Mouse (Mus musculus) kidney, postnatal 0 days (tissue): ENCODE data around the gene Ubr7. TPM values are rescaled to one million over a fixed set of nuclear protein-coding genes. Genes with fewer than 3 reads are reported as not detected.

Source experiments
- ATAC-seq: fragments of 200-750 bp; cut with Nextera tagmentation; replicated peaks from 2 replicates; pipeline ENCODE4 v1.8.0; 2017; ENCODE audit warnings: low read depth, moderate number of reproducible peaks, moderate TSS enrichment, moderate library complexity; ENCODE audit not compliant: low FRiP score
- DNase-seq: peaks from one replicate; pipeline ENCODE4 v3.0.0-alpha.2; 2016; ENCODE audit warnings: low spot score
- H3K27ac ChIP-seq: fragments of 300-500 bp; sonication (generic); 2 replicates; pipeline ENCODE4 v1.5.1; 2014; ENCODE audit warnings: mild to moderate bottlenecking
- H3K27me3 ChIP-seq: fragments of 300-500 bp; sonication (generic); 2 replicates; pipeline ENCODE4 v1.6.1; 2014; ENCODE audit warnings: low read length, mixed read lengths; ENCODE audit not compliant: insufficient read depth
- H3K36me3 ChIP-seq: fragments of 300-500 bp; sonication (generic); 2 replicates; pipeline ENCODE4 v1.6.1; 2014; ENCODE audit warnings: low read length, mixed read lengths; ENCODE audit not compliant: insufficient read depth
- H3K4me1 ChIP-seq: fragments of 300-500 bp; sonication (generic); replicated peaks from 2 replicates; pipeline ENCODE4 v1.6.1; 2014; ENCODE audit warnings: antibody characterized with exemption, low read length, mixed read lengths; ENCODE audit not compliant: insufficient read depth
- H3K4me2 ChIP-seq: fragments of 300-500 bp; sonication (generic); 2 replicates; pipeline ENCODE4 v1.6.1; 2014; ENCODE audit warnings: mild to moderate bottlenecking, low read length, moderate library complexity, mixed read lengths
- H3K4me3 ChIP-seq: fragments of 300-500 bp; sonication (generic); replicated peaks from 2 replicates; pipeline ENCODE4 v1.5.1; 2014; ENCODE audit warnings: low read depth, low read length
- H3K9ac ChIP-seq: fragments of 300-500 bp; sonication (generic); 2 replicates; pipeline ENCODE4 v1.6.1; 2014; ENCODE audit warnings: low read depth, low read length
- H3K9me3 ChIP-seq: fragments of 300-500 bp; sonication (generic); replicated peaks from 2 replicates; pipeline ENCODE4 v1.6.1; 2016; ENCODE audit warnings: low read length, inconsistent platforms, mixed read lengths
- CTCF ChIP-seq: IDR thresholded peaks from 2 replicates; pipeline ENCODE4 v1.5.1; 2016; ENCODE audit warnings: antibody characterized with exemption, low read depth, mild to moderate bottlenecking, moderate library complexity
- WGBS: fragments of 180-500 bp; shearing (Covaris S2); extraction: QIAGEN DNeasy Blood & Tissue Kit; methylation state at CpG from one replicate; pipeline ENCODE4 v1.1.7; 2014; 5-methylcytosine and 5-hydroxymethylcytosine counted together
- polyA plus RNA-seq: library from polyadenylated mRNA; unstranded; fragments of >200 nt; fragmentation: Nextera tagmentation; extraction: Ambion mirVana; gene quantifications from 2 replicates; pipeline ENCODE4 v1.2.1, GENCODE M21; 2015

The Ubr7 gene
- polyA plus RNA-seq, 1 experiment from 2014 or later: 30.8 TPM

DNA sequence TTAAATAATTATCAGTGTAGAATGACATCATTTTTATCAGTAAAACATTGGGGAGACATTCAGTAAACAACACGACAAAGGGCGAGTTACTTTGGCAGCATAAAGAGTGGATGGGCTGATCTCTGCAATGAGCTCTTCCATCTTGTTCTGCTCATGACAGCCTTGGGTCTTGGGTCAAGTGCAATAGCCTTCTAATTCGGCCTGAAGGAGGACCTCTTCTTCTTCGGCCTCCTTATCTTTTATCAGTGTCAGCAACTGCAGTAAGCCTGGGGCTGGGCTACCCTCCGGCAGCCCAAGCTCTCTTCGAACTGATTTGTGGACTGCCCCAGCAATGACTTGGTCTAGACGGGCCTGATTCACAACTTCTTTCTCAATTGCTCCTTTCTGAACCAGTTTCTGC lies 15.7 kb upstream of the Ubr7 start:
- H3K4me1 ChIP-seq: peaks cover 6% of the 10 kb centered on the region; the same call in 1 of the 2 replicates
- no peak overlapping the region for H3K4me3 ChIP-seq
- no peaks in the 10 kb centered on the region for H3K27me3 ChIP-seq
- no peak overlapping the region for H3K4me2 ChIP-seq
- H3K36me3 ChIP-seq: no peaks in the 10 kb centered on the region
- TF ChIP-seq CTCF: no peak
- H3K27ac ChIP-seq: no peak overlapping the region
- ATAC-seq (no peak), DNase-seq (no peak)
- no peak overlapping the region for H3K9ac ChIP-seq
- 78% methylated on average over 7 of the region's 7 CpGs for WGBS
- no peaks in the 10 kb centered on the region for H3K9me3 ChIP-seq

- H3K27ac ChIP-seq: peak overlapping the region; percentile 93
- under 1% methylated on average over 33 of the region's 33 CpGs for WGBS
- H3K9me3 ChIP-seq: no peaks in the 10 kb centered on the region
- peak overlapping the region; percentile 69 for H3K4me2 ChIP-seq
- H3K4me1 ChIP-seq: peaks cover 6% of the 10 kb centered on the region; the same call in 1 of the 2 replicates
- peak overlapping the region; percentile 87 for H3K9ac ChIP-seq
- no peak for TF ChIP-seq CTCF
- H3K27me3 ChIP-seq: no peaks in the 10 kb centered on the region
- DNase-seq: no peak
- no peak; the same call in none of the 2 replicates for ATAC-seq
- H3K36me3 ChIP-seq: no peaks in the 10 kb centered on the region
- peak overlapping the region; percentile 69 for H3K4me3 ChIP-seq
Observed at GRCm38 (mm10) chr12:102743036-102743588, 14.7 kb upstream of the Ubr7 start.

- H3K4me1 ChIP-seq: peaks cover 6% of the 10 kb centered on the region; the same call in 1 of the 2 replicates
- no peaks in the 10 kb centered on the region for H3K27me3 ChIP-seq
- no peaks in the 10 kb centered on the region for H3K36me3 ChIP-seq
- no peaks in the 10 kb centered on the region for H3K9me3 ChIP-seq
- no peak for TF ChIP-seq CTCF
- under 1% methylated on average over 63 of the region's 63 CpGs for WGBS
- peak within 1 kb of the TSS; percentile 69 for H3K4me2 ChIP-seq
- peak within 1 kb of the TSS; percentile 93 for H3K27ac ChIP-seq
- DNase-seq (peak; percentile 94), ATAC-seq (peak; percentile 97)
- peak within 1 kb of the TSS; percentile 87 for H3K9ac ChIP-seq
- H3K4me3 ChIP-seq: peak within 1 kb of the TSS; percentile 69
Observed at GRCm38 (mm10) chr12:102743589-102744574, 13.9 kb upstream of the Ubr7 start, which contains the start of the genes Moap1 and Tmem251. Moap1 (minus strand) TSS chr12:102743661. Tmem251 (plus strand) TSS chr12:102743762.

DNA sequence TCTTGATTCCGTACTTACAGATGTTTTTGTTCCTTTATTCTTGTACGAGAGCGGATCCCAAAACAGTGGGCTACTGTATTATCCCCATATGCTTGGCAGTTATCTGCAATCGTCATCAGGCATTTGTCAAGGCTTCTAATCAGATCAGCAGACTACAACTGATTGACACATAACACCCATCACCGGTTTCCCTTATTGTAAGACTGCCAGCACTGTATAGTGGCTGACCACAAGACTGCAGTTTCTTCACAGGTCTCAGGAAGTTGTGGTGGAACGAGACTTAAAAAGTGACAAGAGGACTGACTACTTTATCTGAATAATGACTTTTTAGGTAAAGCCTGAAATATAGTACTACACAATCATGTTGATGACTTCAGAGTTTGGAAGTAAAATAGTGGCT lies 12.9 kb upstream of the Ubr7 start:
- Histone ChIP-seq H3K27me3 (no peaks in the 10 kb centered on the region), H3K4me1 (peaks cover 6% of the 10 kb centered on the region; the same call in 1 of the 2 replicates), H3K9ac (no peak overlapping the region), H3K4me3 (no peak overlapping the region), H3K4me2 (peak overlapping the region; percentile 69; the same call in 1 of the 2 replicates), H3K27ac (no peak overlapping the region), H3K9me3 (no peaks in the 10 kb centered on the region), H3K36me3 (no peaks in the 10 kb centered on the region)
- TF ChIP-seq CTCF: peak; percentile 8; the same call in 1 of the 2 replicates
- 61% methylated on average over 6 of the region's 6 CpGs for WGBS
- no peak for DNase-seq
- no peak for ATAC-seq

- Histone ChIP-seq H3K4me1 (no peaks in the 10 kb centered on the region), H3K9ac (no peak overlapping the region), H3K9me3 (no peaks in the 10 kb centered on the region), H3K27ac (no peak overlapping the region), H3K4me3 (no peak overlapping the region), H3K4me2 (no peak overlapping the region), H3K27me3 (no peaks in the 10 kb centered on the region), H3K36me3 (no peaks in the 10 kb centered on the region)
- DNase-seq: no peak
- ATAC-seq: no peak
- TF ChIP-seq CTCF: no peak
- WGBS: 85% methylated on average over 3 of the region's 3 CpGs
Observed at GRCm38 (mm10) chr12:102748256-102748655, 9.5 kb upstream of the Ubr7 start.

DNA sequence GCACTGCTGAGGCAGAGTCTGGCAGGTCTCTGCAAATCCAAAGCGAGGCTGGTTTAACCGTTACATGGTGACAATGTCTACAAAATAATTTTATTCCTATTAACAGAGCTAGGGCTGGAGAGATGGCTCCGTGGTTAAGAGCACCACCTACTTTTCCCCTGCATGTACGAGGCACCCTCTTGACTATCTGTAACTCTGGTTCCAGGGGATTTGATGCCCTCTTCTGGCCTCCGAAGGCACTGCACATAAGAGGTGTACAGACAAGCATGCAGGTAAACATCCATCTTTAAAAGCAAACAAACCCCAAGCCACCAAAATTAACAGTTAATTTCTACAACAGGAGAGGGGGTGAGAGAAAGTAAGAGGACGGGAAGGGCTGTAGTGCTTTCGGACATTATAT lies 1.5 kb upstream of the Ubr7 start:
- 81% methylated on average over 7 of the region's 7 CpGs for WGBS
- DNase-seq (peak; percentile 28), ATAC-seq (no peak)
- peak; percentile 65 for TF ChIP-seq CTCF
- H3K9ac ChIP-seq: no peak overlapping the region
- H3K36me3 ChIP-seq: no peaks in the 10 kb centered on the region
- H3K4me2 ChIP-seq: peak overlapping the region; percentile 72
- H3K4me3 ChIP-seq: peak overlapping the region; percentile 78; the same call in 1 of the 2 replicates
- no peak overlapping the region for H3K27ac ChIP-seq
- H3K9me3 ChIP-seq: no peaks in the 10 kb centered on the region
- peaks cover 11% of the 10 kb centered on the region for H3K4me1 ChIP-seq
- H3K27me3 ChIP-seq: no peaks in the 10 kb centered on the region
